Mouse (Mus musculus): Measurements from ENCODE around the gene Tsen34.

DNA sequence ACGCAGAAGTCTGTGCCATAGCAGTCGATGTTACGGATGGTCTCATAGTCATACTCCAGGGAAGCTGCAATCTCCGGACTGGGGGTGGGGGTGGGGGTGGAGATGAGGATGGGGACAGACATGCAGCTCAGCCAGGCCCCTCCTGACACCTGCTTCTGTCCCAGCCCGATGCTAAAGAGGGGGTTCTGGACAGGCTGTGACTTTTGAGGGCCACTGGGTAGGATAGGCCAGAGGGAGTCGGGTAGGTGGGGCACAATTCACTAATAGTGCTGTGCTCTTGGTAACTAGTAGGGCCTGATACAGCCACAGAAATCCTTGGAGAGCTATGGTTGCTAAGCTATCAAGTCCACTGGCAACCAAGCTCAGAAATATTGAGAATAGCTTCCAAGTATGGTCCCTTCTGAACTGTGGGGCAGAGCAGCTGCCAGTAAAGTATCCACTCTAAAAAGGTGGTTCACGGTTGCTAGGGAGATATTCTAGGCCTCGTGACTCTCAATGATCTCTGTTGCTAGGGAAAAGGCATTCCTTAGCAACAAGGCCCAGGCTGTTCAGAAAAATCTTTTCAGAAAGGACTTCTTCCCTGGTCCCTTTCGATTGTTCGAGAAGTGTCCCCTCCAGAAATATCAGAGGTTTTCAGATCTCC, 8.6 kb upstream of the Tsen34 start:
- TF ChIP-seq CTCF (IDR thresholded peaks at IDR 0.05; ENCODE audit: borderline replicate concordance, control insufficient read depth, extremely low read depth, insufficient read depth, low read length, poor library complexity): no peak
- no peak for TF ChIP-seq POLR2A (IDR thresholded peaks at IDR 0.05; ENCODE audit: control insufficient read depth, extremely low read depth, insufficient read depth, low read length, poor library complexity)

Measured in thymus, adult 2 months (tissue).